In genomic region chr19:55851498-55852324, GRCm38 (mm10) we compare ENCODE assay signal across 11 mouse cellular contexts.
DNase-seq lines count a peak whose midpoint lies in the region; ATAC-seq lines count a peak whose summit lies in the region.
"Had no signal": no experiment of that assay in that cellular context is flagged by ENCODE, and none has a peak within 500 bp of the region (broad histone marks: within the 10 kb centered on the region; RNA-seq: fewer than 3 reads in every experiment).

No protein-coding gene starts in this region.

- H3K36me3 ChIP-seq in hindbrain, embryonic 14.5 days (replicated peaks; ENCODE audit: control insufficient read depth, insufficient read depth): no peaks in the 10 kb centered on the region
- H3K36me3 ChIP-seq in hindbrain, embryonic 11.5 days (ENCODE audit: control insufficient read depth, insufficient read depth, low read length): no peaks in the 10 kb centered on the region
- H3K36me3 ChIP-seq: embryonic facial prominence, embryonic 12.5 days; neural tube, embryonic 12.5 days had no signal

- H3K27ac ChIP-seq in hindbrain, embryonic 14.5 days: no peak overlapping the region
- no peak overlapping the region for H3K27ac ChIP-seq in hindbrain, embryonic 11.5 days (ENCODE audit: low read depth, low read length)
- peak overlapping the region; percentile 80 for H3K27ac ChIP-seq in brown adipose tissue, adult 24 weeks (replicated peaks; ENCODE audit: low read depth, low read length)
- H3K27ac ChIP-seq: embryonic facial prominence, embryonic 12.5 days; kidney, postnatal 0 days; neural tube, embryonic 12.5 days had no signal

- H3K27me3 ChIP-seq in hindbrain, embryonic 14.5 days (ENCODE audit: control insufficient read depth, insufficient read depth, low read length): no peaks in the 10 kb centered on the region
- H3K27me3 ChIP-seq in hindbrain, embryonic 11.5 days (ENCODE audit: control insufficient read depth, insufficient read depth, low read length): no peaks in the 10 kb centered on the region
- H3K27me3 ChIP-seq: embryonic facial prominence, embryonic 12.5 days; neural tube, embryonic 12.5 days had no signal

- 64% methylated on average over 19 of the region's 19 CpGs for WGBS in hindbrain, embryonic 14.5 days
- 82% methylated on average over 19 of the region's 19 CpGs for WGBS in hindbrain, embryonic 11.5 days

- DNase-seq in hindbrain, embryonic 14.5 days (ENCODE audit: low spot score): peak; percentile 47
- DNase-seq in hindbrain, embryonic 11.5 days (ENCODE audit: low spot score): no peak
- DNase-seq in MN1 (ENCODE audit: low spot score): peak; percentile 13
- peak; percentile 15 for DNase-seq in layer of hippocampus, adult 9-10 months (ENCODE audit: low spot score)
- DNase-seq in urinary bladder, postnatal 10 days (ENCODE audit: low spot score): no peak
- DNase-seq in thymus, postnatal 10 days (ENCODE audit: low spot score in 2 of 2): no peak
- no peak for DNase-seq in cerebellum, adult 8-10 months

- H3K4me3 ChIP-seq in hindbrain, embryonic 14.5 days (replicated peaks; ENCODE audit: low read length): no peak overlapping the region
- H3K4me3 ChIP-seq in hindbrain, embryonic 11.5 days (ENCODE audit: low read depth, low read length): no peak overlapping the region
- H3K4me3 ChIP-seq in brown adipose tissue, adult 24 weeks (ENCODE audit: insufficient read depth, low read depth, low read length): no peak overlapping the region
- H3K4me3 ChIP-seq: embryonic facial prominence, embryonic 12.5 days; neural tube, embryonic 12.5 days had no signal

- H3K4me1 ChIP-seq in hindbrain, embryonic 14.5 days (replicated peaks; ENCODE audit: control insufficient read depth, insufficient read depth, low read length): peaks cover 9% of the 10 kb centered on the region
- no peaks in the 10 kb centered on the region for H3K4me1 ChIP-seq in hindbrain, embryonic 11.5 days (replicated peaks; ENCODE audit: control insufficient read depth, insufficient read depth, low read length)
- peaks cover 16% of the 10 kb centered on the region for H3K4me1 ChIP-seq in brown adipose tissue, adult 24 weeks (ENCODE audit: control insufficient read depth, insufficient read depth, insufficient read length, low read length)

- H3K9ac ChIP-seq in hindbrain, embryonic 14.5 days: no peak overlapping the region
- no peak overlapping the region for H3K9ac ChIP-seq in hindbrain, embryonic 11.5 days (ENCODE audit: low read depth, low read length)
- H3K9ac ChIP-seq: embryonic facial prominence, embryonic 12.5 days; neural tube, embryonic 12.5 days had no signal

- ATAC-seq in hindbrain, embryonic 14.5 days (ENCODE audit: low FRiP score): no peak; the same call in 1 of the 2 replicates
- no peak for ATAC-seq in hindbrain, embryonic 11.5 days (ENCODE audit: low FRiP score)

- no peak overlapping the region for H3K4me2 ChIP-seq in hindbrain, embryonic 14.5 days (replicated peaks)
- H3K4me2 ChIP-seq in hindbrain, embryonic 11.5 days (replicated peaks; ENCODE audit: low read depth, low read length): no peak overlapping the region
- H3K4me2 ChIP-seq: embryonic facial prominence, embryonic 12.5 days; neural tube, embryonic 12.5 days had no signal

- no peaks in the 10 kb centered on the region for H3K9me3 ChIP-seq in hindbrain, embryonic 14.5 days (ENCODE audit: control insufficient read depth, low read length)
- no peaks in the 10 kb centered on the region for H3K9me3 ChIP-seq in hindbrain, embryonic 11.5 days (ENCODE audit: control insufficient read depth, low read length)
- H3K9me3 ChIP-seq: embryonic facial prominence, embryonic 12.5 days; neural tube, embryonic 12.5 days had no signal

Comparison
In these comparisons a context has a peak if more than half of its experiments do, and no peak if none do; other contexts are left out.
1. DNase-seq: peak in hindbrain, embryonic 14.5 days (single experiment), MN1 (single experiment) and layer of hippocampus, adult 9-10 months (single experiment); none in hindbrain, embryonic 11.5 days (single experiment), urinary bladder, postnatal 10 days (single experiment), thymus, postnatal 10 days (0 of 2) and cerebellum, adult 8-10 months (single experiment).